Mouse (Mus musculus): ENCODE results near the gene Tom1l2. TPM values are rescaled to one million over a fixed set of nuclear protein-coding genes. Genes with fewer than 3 reads are reported as not detected.

Tom1l2 gene
- total and polyA plus RNA-seq, 3 experiments: 4.8 to 10.4 (median 10.4) TPM

DNA sequence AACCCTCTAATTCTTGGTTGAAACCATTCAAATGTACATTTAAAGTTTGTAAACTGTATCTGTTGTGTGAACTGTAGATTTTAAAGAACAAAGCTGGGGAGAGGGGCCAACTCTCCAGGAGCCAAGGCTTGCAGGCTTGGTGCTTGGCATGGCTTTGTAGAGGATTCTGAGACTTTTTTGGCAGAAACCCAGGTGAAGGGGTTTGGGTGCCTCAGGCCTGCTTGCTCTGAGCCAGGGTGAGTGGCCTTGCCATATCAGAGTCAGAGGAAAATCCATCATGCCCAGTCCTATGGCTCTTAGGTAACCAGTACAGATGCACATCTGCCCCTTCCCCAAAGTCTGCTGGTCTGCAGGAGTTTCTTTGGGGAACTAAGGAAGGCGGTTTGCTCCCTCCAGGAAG is 126.8 kb downstream of the Tom1l2 start:
- no peak overlapping the region for H3K9ac ChIP-seq (ENCODE audit: insufficient read depth, low read depth)
- H3K4me2 ChIP-seq (ENCODE audit: insufficient read depth, low read depth, poor library complexity, severe bottlenecking): no peak overlapping the region
- H3K4me1 ChIP-seq (ENCODE audit: control insufficient read depth in 1 of 2, insufficient read depth in 2 of 2): peaks cover 3 to 44% of the 10 kb centered on the region in 2 experiments; a peak in 2 of 4 replicates
- H3K4me3 ChIP-seq (replicated peaks in 1 of 3; ENCODE audit: low read depth in 2 of 3, low read length in 2 of 3, poor library complexity in 1 of 3): no peak overlapping the region
- H3K9me3 ChIP-seq (replicated peaks; ENCODE audit: low read length): no peaks in the 10 kb centered on the region
- in situ Hi-C loops (cut with MboI; ENCODE audit: low pct_ligation_motif_present, low pct_unique_long_range_greater_than_20kb, low sequenced_read_pairs): no loop called here
- H3K27me3 ChIP-seq (replicated peaks): no peaks in the 10 kb centered on the region
- H3K36me3 ChIP-seq (replicated peaks in 1 of 2; ENCODE audit: control insufficient read depth in 1 of 2, insufficient read depth in 1 of 2, low read length in 1 of 2): peaks cover 5 to 16% of the 10 kb centered on the region in 2 experiments
- no peaks in the 10 kb centered on the region for H3K79me2 ChIP-seq (replicated peaks; ENCODE audit: control insufficient read depth, extremely low read depth, insufficient read depth, poor library complexity, severe bottlenecking)
- no peak for TF ChIP-seq MAZ (IDR thresholded peaks at IDR 0.05; ENCODE audit: low read depth, low read length)
- no peak for TF ChIP-seq CHD1 (IDR thresholded peaks at IDR 0.05; ENCODE audit: low read depth, low read length)
- TF ChIP-seq ZMIZ1 (IDR thresholded peaks at IDR 0.05; ENCODE audit: low read depth, low read length): no peak
- TF ChIP-seq KAT2A (IDR thresholded peaks at IDR 0.05; ENCODE audit: insufficient replicate concordance, low read length): no peak
- TF ChIP-seq RCOR1 (conservative IDR thresholded peaks at IDR 0.05; ENCODE audit: low read depth, low read length): no peak
- TF ChIP-seq ELF1 (IDR thresholded peaks at IDR 0.05; ENCODE audit: low read depth, low read length): no peak
- TF ChIP-seq USF1 (IDR thresholded peaks at IDR 0.05; ENCODE audit: low read depth, low read length): no peak
- no peak for TF ChIP-seq TBP (conservative IDR thresholded peaks at IDR 0.05; ENCODE audit: low read depth, low read length)
- TF ChIP-seq POLR2A (IDR thresholded peaks at IDR 0.05; ENCODE audit: low read depth, low read length): no peak
- no peak for TF ChIP-seq POLR2AphosphoS2 (IDR thresholded peaks at IDR 0.05; ENCODE audit: low read depth, low read length)
- no peak for TF ChIP-seq MAFK (IDR thresholded peaks at IDR 0.05; ENCODE audit: insufficient replicate concordance, low read length)
- no peak for TF ChIP-seq IRF4 (IDR thresholded peaks at IDR 0.05; ENCODE audit: low read depth, low read length)
- no peak for TF ChIP-seq MYC (IDR thresholded peaks at IDR 0.05; ENCODE audit: low read depth, low read length)
- no peak for TF ChIP-seq UBTF (IDR thresholded peaks at IDR 0.05; ENCODE audit: low read depth, low read length)
- no peak overlapping the region for H3K27ac ChIP-seq (ENCODE audit: insufficient read depth, low read depth)
- no peak for DNase-seq (ENCODE audit: extremely low read depth)
- dilution Hi-C loops (cut with MboI; ENCODE audit: extremely low pct_ligation_motif_present, extremely low pct_unique_long_range_greater_than_20kb, low sequenced_read_pairs): no loop called here

DNA sequence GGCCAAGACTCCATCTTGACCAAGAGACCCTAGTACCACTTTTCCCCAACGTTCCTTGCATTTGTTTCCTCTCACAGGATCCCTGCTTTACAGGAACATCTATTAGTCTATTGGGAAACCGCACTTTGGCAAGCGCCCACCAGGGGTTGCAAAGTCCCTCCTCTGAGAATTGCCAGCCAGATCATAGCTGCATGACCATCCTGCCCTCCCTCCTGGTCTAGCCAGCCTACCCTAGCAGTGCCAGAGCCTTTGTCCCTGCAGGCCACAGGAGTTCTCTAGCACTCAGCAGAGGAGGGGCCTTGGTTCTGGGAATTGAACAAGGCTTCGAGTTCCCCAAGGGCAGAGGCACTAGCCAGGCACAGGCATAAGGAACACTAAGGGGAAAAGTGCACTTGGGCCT is 128.0 kb downstream of the Tom1l2 start:
- no peak overlapping the region for H3K27ac ChIP-seq (ENCODE audit: insufficient read depth, low read depth)
- dilution Hi-C loops (cut with MboI; ENCODE audit: extremely low pct_ligation_motif_present, extremely low pct_unique_long_range_greater_than_20kb, low sequenced_read_pairs) (no loop called here), in situ Hi-C loops (cut with MboI; ENCODE audit: low pct_ligation_motif_present, low pct_unique_long_range_greater_than_20kb, low sequenced_read_pairs) (no loop called here)
- DNase-seq (ENCODE audit: extremely low read depth): no peak
- no peak overlapping the region for H3K9ac ChIP-seq (ENCODE audit: insufficient read depth, low read depth)
- no peaks in the 10 kb centered on the region for H3K27me3 ChIP-seq (replicated peaks)
- no peak overlapping the region for H3K4me2 ChIP-seq (ENCODE audit: insufficient read depth, low read depth, poor library complexity, severe bottlenecking)
- peaks cover 4% of the 10 kb centered on the region; the same call in 1 of the 2 replicates for H3K79me2 ChIP-seq (replicated peaks; ENCODE audit: control insufficient read depth, extremely low read depth, insufficient read depth, poor library complexity, severe bottlenecking)
- H3K4me3 ChIP-seq (replicated peaks in 1 of 3; ENCODE audit: low read depth in 2 of 3, low read length in 2 of 3, poor library complexity in 1 of 3): no peak overlapping the region
- H3K9me3 ChIP-seq (replicated peaks; ENCODE audit: low read length): no peaks in the 10 kb centered on the region
- no peak for TF ChIP-seq MAFK (IDR thresholded peaks at IDR 0.05; ENCODE audit: insufficient replicate concordance, low read length)
- peak; percentile 36 to 65 for TF ChIP-seq CTCF (conservative IDR thresholded peaks at IDR 0.05 in 1 of 2, IDR thresholded peaks at IDR 0.05 in 1 of 2; ENCODE audit: low read depth in 2 of 2, low read length in 2 of 2)
- TF ChIP-seq BHLHE40 (IDR thresholded peaks at IDR 0.05; ENCODE audit: low read depth, low read length): no peak
- peak; percentile 51 for TF ChIP-seq SMC3 (IDR thresholded peaks at IDR 0.05; ENCODE audit: low read depth, low read length)
- TF ChIP-seq RAD21 (IDR thresholded peaks at IDR 0.05; ENCODE audit: low read depth, low read length): peak; percentile 52
- H3K4me1 ChIP-seq (ENCODE audit: control insufficient read depth in 1 of 2, insufficient read depth in 2 of 2): peaks cover 3 to 48% of the 10 kb centered on the region in 2 experiments; a peak in 2 of 4 replicates
- peaks cover 3 to 13% of the 10 kb centered on the region in 2 experiments for H3K36me3 ChIP-seq (replicated peaks in 1 of 2; ENCODE audit: control insufficient read depth in 1 of 2, insufficient read depth in 1 of 2, low read length in 1 of 2)
